Mouse (Mus musculus) liver, embryonic 11.5 days (tissue): Measurements from ENCODE around the gene Abl1. TPM values are rescaled to one million over a fixed set of nuclear protein-coding genes. Genes with fewer than 3 reads are reported as not detected.
A peak's percentile ranks its signal among the peaks of the same experiment; 100 is the strongest.

Source experiments
- ATAC-seq: fragments of 200-750 bp; cut with Nextera tagmentation; replicated peaks from 2 replicates; pipeline ENCODE4 v1.8.0; 2017; ENCODE audit warnings: moderate number of reproducible peaks, mild to moderate bottlenecking, moderate TSS enrichment, moderate library complexity; ENCODE audit not compliant: low FRiP score
- DNase-seq: peaks from one replicate; pipeline ENCODE4 v3.0.0-alpha.2; 2017; ENCODE audit warnings: low spot score
- H3K27ac ChIP-seq: fragments of 300-500 bp; sonication (generic); 2 replicates; pipeline ENCODE4 v1.5.1; 2014; ENCODE audit warnings: mild to moderate bottlenecking, low read depth, low read length, control low read depth
- H3K27me3 ChIP-seq: fragments of 300-500 bp; sonication (generic); replicated peaks from 2 replicates; pipeline ENCODE4 v1.6.1; 2014; ENCODE audit warnings: low read length, mixed read lengths; ENCODE audit not compliant: control insufficient read depth, insufficient read depth
- H3K36me3 ChIP-seq: fragments of 300-500 bp; sonication (generic); 2 replicates; pipeline ENCODE4 v1.6.1; 2014; ENCODE audit warnings: mild to moderate bottlenecking, low read length, moderate library complexity, mixed read lengths; ENCODE audit not compliant: control insufficient read depth, insufficient read depth
- H3K4me1 ChIP-seq: fragments of 300-500 bp; sonication (generic); replicated peaks from 2 replicates; pipeline ENCODE4 v1.6.1; 2014; ENCODE audit warnings: low read length, mixed read lengths; ENCODE audit not compliant: control insufficient read depth, insufficient read depth
- H3K4me2 ChIP-seq: fragments of 300-500 bp; sonication (generic); 2 replicates; pipeline ENCODE4 v1.6.1; 2014; ENCODE audit warnings: mild to moderate bottlenecking, control low read depth, moderate library complexity
- H3K4me3 ChIP-seq: fragments of 300-500 bp; sonication (generic); 2 replicates; pipeline ENCODE4 v1.5.1; 2014; ENCODE audit warnings: low read depth, low read length, control low read depth
- H3K9ac ChIP-seq: fragments of 300-500 bp; sonication (generic); 2 replicates; pipeline ENCODE4 v1.6.1; 2014; ENCODE audit warnings: low read depth, low read length, control low read depth
- H3K9me3 ChIP-seq: fragments of 300-500 bp; sonication (generic); 2 replicates; pipeline ENCODE4 v1.6.1; 2016; ENCODE audit warnings: low read length, inconsistent platforms, mixed read lengths; ENCODE audit not compliant: control insufficient read depth
- WGBS: fragments of 180-500 bp; shearing (Covaris S2); extraction: QIAGEN DNeasy Blood & Tissue Kit; methylation state at CpG from one replicate; pipeline ENCODE4 v1.1.7; 2014; 5-methylcytosine and 5-hydroxymethylcytosine counted together
- polyA plus RNA-seq: library from polyadenylated mRNA; unstranded; fragments of >200 nt; fragmentation: Nextera tagmentation; extraction: Ambion mirVana; gene quantifications from 2 replicates; pipeline ENCODE4 v1.2.1, GENCODE M21; 2014

Abl1 gene
- polyA plus RNA-seq, 1 experiment from 2014 or later: 28.9 TPM

- H3K27ac ChIP-seq: no peak within 1 kb of the TSS
- under 1% methylated on average over 88 of the region's 88 CpGs for WGBS
- no peaks in the 10 kb centered on the region for H3K36me3 ChIP-seq
- H3K9me3 ChIP-seq: no peaks in the 10 kb centered on the region
- no peak within 1 kb of the TSS for H3K9ac ChIP-seq
- DNase-seq: no peak
- peak within 1 kb of the TSS; percentile 85 for H3K4me2 ChIP-seq
- no peak for ATAC-seq
- peaks cover 55% of the 10 kb centered on the region for H3K27me3 ChIP-seq
- peaks cover 11% of the 10 kb centered on the region; the same call in 1 of the 2 replicates for H3K4me1 ChIP-seq
- peak within 1 kb of the TSS; percentile 52 for H3K4me3 ChIP-seq
Observed at GRCm38 (mm10) chr2:31845896-31846691, 157.9 kb downstream of the Abl1 start, which contains the start of gene Fibcd1. TSS of gene Fibcd1 (minus strand) at chr2:31846005.

GRCm38 (mm10) chr2:31846692-31847660 is 158.8 kb downstream of the Abl1 start:
- Histone ChIP-seq H3K27me3 (peaks cover 55% of the 10 kb centered on the region), H3K4me1 (peaks cover 11% of the 10 kb centered on the region), H3K9ac (no peak overlapping the region), H3K27ac (no peak overlapping the region), H3K9me3 (no peaks in the 10 kb centered on the region), H3K36me3 (no peaks in the 10 kb centered on the region), H3K4me2 (peak overlapping the region; percentile 85), H3K4me3 (peak overlapping the region; percentile 52)
- no peak for ATAC-seq
- no peak for DNase-seq
- WGBS: 5% methylated on average over 35 of the region's 35 CpGs

GRCm38 (mm10) chr2:31847908-31848307 is 159.7 kb downstream of the Abl1 start:
- H3K9me3 ChIP-seq: no peaks in the 10 kb centered on the region
- peaks cover 53% of the 10 kb centered on the region for H3K27me3 ChIP-seq
- 15% methylated on average over 6 of the region's 6 CpGs for WGBS
- H3K4me2 ChIP-seq: no peak overlapping the region
- H3K9ac ChIP-seq: no peak overlapping the region
- H3K36me3 ChIP-seq: no peaks in the 10 kb centered on the region
- peak; percentile 46 for DNase-seq
- peak; percentile 84 for ATAC-seq
- no peak overlapping the region for H3K27ac ChIP-seq
- H3K4me3 ChIP-seq: no peak overlapping the region
- H3K4me1 ChIP-seq: peaks cover 11% of the 10 kb centered on the region

GRCm38 (mm10) chr2:31850141-31850540 is 162.0 kb downstream of the Abl1 start:
- Histone ChIP-seq H3K36me3 (no peaks in the 10 kb centered on the region), H3K9me3 (no peaks in the 10 kb centered on the region), H3K4me1 (peaks cover 11% of the 10 kb centered on the region), H3K27me3 (peaks cover 30% of the 10 kb centered on the region), H3K27ac (no peak overlapping the region), H3K4me3 (no peak overlapping the region), H3K9ac (no peak overlapping the region), H3K4me2 (no peak overlapping the region)
- ATAC-seq: no peak
- WGBS: 62% methylated on average over 12 of the region's 12 CpGs
- DNase-seq: no peak

Other genes starting within 250 kb of the Abl1 start
- 65.1 and 72.4 TPM in 2 replicates for gene Ass1, start 218.2 kb upstream of the Abl1 start, polyA plus RNA-seq
- 75.3 and 77.5 TPM in 2 replicates for gene Fubp3, start 115.7 kb upstream of the Abl1 start, polyA plus RNA-seq
- gene Prdm12, start 48.3 kb upstream of the Abl1 start, polyA plus RNA-seq: 0.07 TPM in 1 of 2 replicates, not detected in the other
- gene Exosc2, start 17.7 kb upstream of the Abl1 start, polyA plus RNA-seq: 86.0 and 96.1 TPM in 2 replicates
- gene Qrfp, start 122.2 kb downstream of the Abl1 start, polyA plus RNA-seq: 0.08 TPM in 1 of 2 replicates, not detected in the other
- 0.04 and 0.14 TPM in 2 replicates for gene Fibcd1, start 157.6 kb downstream of the Abl1 start, polyA plus RNA-seq
- gene Lamc3, start 198.9 kb downstream of the Abl1 start, polyA plus RNA-seq: 0.26 and 0.48 TPM in 2 replicates